Mouse (Mus musculus) adrenal gland (tissue): ENCODE results near the gene Commd8.

Source experiments
- intact Hi-C: fragments of 180-260 bp; cut with DNase I; formaldehyde crosslinking; loops from one replicate; pipeline ENCODE4 v1.15.1; 2025
- long read RNA-seq, 2 experiments: library from polyadenylated mRNA; unstranded; transcript quantifications; one replicate each; pipeline ENCODE4 v2.0.0; 2020; ENCODE audit warnings: borderline replicate concordance in 1 of 2; ENCODE audit not compliant: insufficient replicate concordance in 1 of 2

Commd8 gene
- long read RNA-seq, experiment 1, transcript Commd8-201 (5 exons, 3,895 nt): major isoform, 27 of 38 reads
- long read RNA-seq, experiment 1, partial matches to known transcripts: 2 of 38 reads
- long read RNA-seq, experiment 1, other reads (novel, unspliced or antisense): 8 of 38 reads
- long read RNA-seq, experiment 2, transcript Commd8-201 (5 exons, 3,895 nt): major isoform, 34 of 43 reads
- long read RNA-seq, experiment 2, partial matches to known transcripts: 0 of 43 reads
- long read RNA-seq, experiment 2, other reads (novel, unspliced or antisense): 8 of 43 reads

GRCm38 (mm10) chr5:72167594-72168284 lies at the start of gene Commd8:
Commd8 (minus strand) TSS chr5:72168189.
- intact Hi-C loops: no loop called here

- intact Hi-C loops: no loop called here
Observed at GRCm38 (mm10) chr5:72211741-72212140, 43.8 kb upstream of the Commd8 start.

- intact Hi-C loops: no loop called here
Observed at GRCm38 (mm10) chr5:72210812-72211139, 42.8 kb upstream of the Commd8 start.

GRCm38 (mm10) chr5:72210123-72210811 lies 42.3 kb upstream of the Commd8 start:
- intact Hi-C loops: no loop called here

- intact Hi-C loops: no loop called here
Observed at GRCm38 (mm10) chr5:72208515-72208914, 40.5 kb upstream of the Commd8 start.

GRCm38 (mm10) chr5:72205271-72205670 lies 37.3 kb upstream of the Commd8 start:
- intact Hi-C loops: no loop called here

- intact Hi-C loops: no loop called here
Observed at GRCm38 (mm10) chr5:72204507-72204906, 36.5 kb upstream of the Commd8 start.

- intact Hi-C loops: no loop called here
Observed at GRCm38 (mm10) chr5:72203734-72204073, 35.7 kb upstream of the Commd8 start.

- intact Hi-C loops: no loop called here
Observed at GRCm38 (mm10) chr5:72203028-72203733, 35.2 kb upstream of the Commd8 start.

GRCm38 (mm10) chr5:72202016-72202415 lies 34.0 kb upstream of the Commd8 start:
- intact Hi-C loops: no loop called here

GRCm38 (mm10) chr5:72201600-72201999 lies 33.6 kb upstream of the Commd8 start:
- intact Hi-C loops: no loop called here

- intact Hi-C loops: no loop called here
Observed at GRCm38 (mm10) chr5:72195442-72195841, 27.5 kb upstream of the Commd8 start.

GRCm38 (mm10) chr5:72191932-72192331 lies 23.9 kb upstream of the Commd8 start:
- intact Hi-C loops: no loop called here

GRCm38 (mm10) chr5:72191154-72191553 lies 23.2 kb upstream of the Commd8 start:
- intact Hi-C loops: no loop called here

GRCm38 (mm10) chr5:72184437-72185100 lies 16.6 kb upstream of the Commd8 start:
- intact Hi-C loops: no loop called here

GRCm38 (mm10) chr5:72183929-72184328 lies 15.9 kb upstream of the Commd8 start:
- intact Hi-C loops: no loop called here

GRCm38 (mm10) chr5:72182804-72183203 lies 14.8 kb upstream of the Commd8 start:
- intact Hi-C loops: no loop called here

GRCm38 (mm10) chr5:72181194-72181593 lies 13.2 kb upstream of the Commd8 start:
- intact Hi-C loops: no loop called here

- intact Hi-C loops: no loop called here
Observed at GRCm38 (mm10) chr5:72175530-72175929, 7.5 kb upstream of the Commd8 start.

GRCm38 (mm10) chr5:72175050-72175449 lies 7.1 kb upstream of the Commd8 start:
- intact Hi-C loops: no loop called here

- intact Hi-C loops: no loop called here
Observed at GRCm38 (mm10) chr5:72173521-72173920, 5.5 kb upstream of the Commd8 start.
